8 mouse cellular contexts compared by ENCODE assay signal in the genomic region with DNA sequence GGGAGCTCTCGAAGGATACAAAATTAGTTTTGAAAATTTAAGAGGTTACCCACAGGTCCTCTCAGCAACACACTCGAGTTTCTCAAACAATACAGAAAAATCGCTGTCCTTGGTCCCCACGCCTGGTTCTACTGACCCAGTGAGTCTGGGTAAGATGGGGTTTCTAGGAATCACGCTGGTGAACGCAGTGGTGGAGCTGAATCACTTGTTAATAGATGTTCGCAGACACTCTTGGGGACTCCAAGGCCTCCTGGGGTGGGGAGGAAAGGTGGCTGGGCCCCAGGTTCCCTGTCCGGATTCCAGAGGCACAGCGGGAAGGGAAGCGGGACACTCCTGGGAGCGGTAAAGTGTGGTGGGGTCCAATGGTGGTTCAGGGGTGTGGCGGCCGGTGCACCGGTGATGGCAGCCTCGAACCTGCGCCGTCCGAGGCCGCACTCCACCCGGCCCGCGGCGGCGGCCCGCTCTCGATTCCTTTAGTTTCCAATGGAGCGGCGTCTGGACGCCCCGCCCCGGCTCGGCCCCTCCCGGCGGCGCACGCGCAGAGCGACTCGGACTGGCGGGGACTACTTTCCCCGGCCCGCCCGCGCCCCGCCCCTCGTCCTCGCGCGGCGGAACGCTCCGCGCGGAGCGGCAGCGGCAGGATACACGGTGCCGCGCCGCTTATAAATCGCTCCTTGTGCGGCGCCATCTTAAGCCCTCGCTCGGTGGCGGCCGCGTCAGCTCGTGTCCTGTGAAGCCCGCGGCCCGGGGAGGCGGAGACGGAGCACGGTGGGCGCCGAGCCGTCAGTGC. TPM values are rescaled to one million over a fixed set of nuclear protein-coding genes. Genes with fewer than 3 reads are reported as not detected.
DNase-seq lines count a peak whose midpoint lies in the region; ATAC-seq and TF ChIP-seq lines count a peak whose summit lies in the region.

No protein-coding gene starts in this region.

- peak overlapping the region; percentile 94 for H3K9ac ChIP-seq in embryonic facial prominence, embryonic 14.5 days (ENCODE audit: low read depth, low read length)
- peak overlapping the region; percentile 96 for H3K9ac ChIP-seq in limb, embryonic 13.5 days
- H3K9ac ChIP-seq in midbrain, embryonic 16.5 days (ENCODE audit: low read depth, low read length), result peak overlapping the region; percentile 94

- peak; percentile 98 for DNase-seq in A20 (ENCODE audit: low read depth, low spot score)
- DNase-seq in embryonic facial prominence, embryonic 14.5 days (ENCODE audit: low spot score), result peak; percentile 96
- DNase-seq in heart, adult 8-10 months (ENCODE audit: low spot score), result peak; percentile 95
- peak; percentile 94 to 95 for DNase-seq in kidney, adult 8-10 months
- peak; percentile 89 to 93 for DNase-seq in spleen, adult 2 months (ENCODE audit: low read depth in 1 of 2, low spot score in 2 of 2)

- WGBS in bone marrow, adult 2 months, result 9% methylated on average over 78 of the region's 78 CpGs
- 12% methylated on average over 25 of the region's 78 CpGs for WGBS in embryonic facial prominence, embryonic 14.5 days
- 6% methylated on average over 76 of the region's 78 CpGs for WGBS in limb, embryonic 13.5 days
- WGBS in midbrain, embryonic 16.5 days, result 5% methylated on average over 69 of the region's 78 CpGs
- WGBS in spleen, adult 2 months, result 11% methylated on average over 71 of the region's 78 CpGs

- H3K4me1 ChIP-seq in bone marrow, adult 2 months (ENCODE audit: control insufficient read depth, insufficient read depth, low read length), result peaks cover 5% of the 10 kb centered on the region
- peaks cover 22% of the 10 kb centered on the region for H3K4me1 ChIP-seq in embryonic facial prominence, embryonic 14.5 days (ENCODE audit: control insufficient read depth, insufficient read depth, low read length)
- peaks cover 31% of the 10 kb centered on the region for H3K4me1 ChIP-seq in limb, embryonic 13.5 days
- peaks cover 41% of the 10 kb centered on the region for H3K4me1 ChIP-seq in midbrain, embryonic 16.5 days (ENCODE audit: control insufficient read depth, insufficient read depth, low read length)
- H3K4me1 ChIP-seq in spleen, adult 2 months (ENCODE audit: control insufficient read depth, insufficient read depth, insufficient read length), result peaks cover 12% of the 10 kb centered on the region; the same call in 1 of the 2 replicates

- no peaks in the 10 kb centered on the region for H3K9me3 ChIP-seq in embryonic facial prominence, embryonic 14.5 days (ENCODE audit: control insufficient read depth, low read length)
- H3K9me3 ChIP-seq in limb, embryonic 13.5 days, result no peaks in the 10 kb centered on the region
- no peaks in the 10 kb centered on the region for H3K9me3 ChIP-seq in midbrain, embryonic 16.5 days (replicated peaks; ENCODE audit: control insufficient read depth, low read length, poor library complexity, severe bottlenecking)

- TF ChIP-seq POLR2A in bone marrow, adult 2 months (IDR thresholded peaks at IDR 0.05; ENCODE audit: borderline replicate concordance, control insufficient read depth, low read depth, low read length), result peak; percentile 99
- TF ChIP-seq POLR2A in spleen, adult 2 months (IDR thresholded peaks at IDR 0.05; ENCODE audit: low read depth, low read length), result peak; percentile 99

- TF ChIP-seq CTCF in bone marrow, adult 2 months (IDR thresholded peaks at IDR 0.05; ENCODE audit: control insufficient read depth, insufficient read depth, low read length), result no peak; the same call in 1 of the 2 replicates
- TF ChIP-seq CTCF in spleen, adult 2 months (IDR thresholded peaks at IDR 0.05; ENCODE audit: extremely low read depth, insufficient read depth, insufficient read length, insufficient replicate concordance), result no peak

- ATAC-seq in embryonic facial prominence, embryonic 14.5 days (ENCODE audit: low read depth), result peak; percentile 90
- peak; percentile 90 for ATAC-seq in limb, embryonic 13.5 days (ENCODE audit: low FRiP score, low read depth)
- peak; percentile 85 for ATAC-seq in midbrain, embryonic 16.5 days

- H3K4me2 ChIP-seq in embryonic facial prominence, embryonic 14.5 days (ENCODE audit: low read depth, low read length), result peak overlapping the region; percentile 50
- H3K4me2 ChIP-seq in limb, embryonic 13.5 days (replicated peaks), result peak overlapping the region; percentile 98
- peak overlapping the region; percentile 69 for H3K4me2 ChIP-seq in midbrain, embryonic 16.5 days (ENCODE audit: low read length)

- H3K27me3 ChIP-seq in embryonic facial prominence, embryonic 14.5 days (replicated peaks; ENCODE audit: control insufficient read depth, insufficient read depth, low read length), result no peaks in the 10 kb centered on the region
- no peaks in the 10 kb centered on the region for H3K27me3 ChIP-seq in limb, embryonic 13.5 days
- no peaks in the 10 kb centered on the region for H3K27me3 ChIP-seq in midbrain, embryonic 16.5 days (ENCODE audit: control insufficient read depth, insufficient read depth, low read depth, low read length)
- no peaks in the 10 kb centered on the region for H3K27me3 ChIP-seq in spleen, adult 2 months (ENCODE audit: control insufficient read depth, insufficient read depth, low read length)

- peaks cover 3% of the 10 kb centered on the region; the same call in 1 of the 2 replicates for H3K36me3 ChIP-seq in embryonic facial prominence, embryonic 14.5 days (ENCODE audit: control insufficient read depth, insufficient read depth, low read length)
- H3K36me3 ChIP-seq in limb, embryonic 13.5 days, result peaks cover 4% of the 10 kb centered on the region; the same call in 1 of the 2 replicates
- no peaks in the 10 kb centered on the region for H3K36me3 ChIP-seq in midbrain, embryonic 16.5 days (ENCODE audit: control insufficient read depth, insufficient read depth, low read length)
- H3K36me3 ChIP-seq in spleen, adult 2 months (ENCODE audit: control insufficient read depth, insufficient read depth, low read length), result no peaks in the 10 kb centered on the region

- peak overlapping the region; percentile 97 for H3K27ac ChIP-seq in bone marrow, adult 2 months (ENCODE audit: control insufficient read depth, insufficient read depth, low read depth, low read length, poor library complexity)
- peak overlapping the region; percentile 96 for H3K27ac ChIP-seq in embryonic facial prominence, embryonic 14.5 days (replicated peaks; ENCODE audit: low read depth, low read length)
- H3K27ac ChIP-seq in limb, embryonic 13.5 days, result peak overlapping the region; percentile 91
- H3K27ac ChIP-seq in midbrain, embryonic 16.5 days (ENCODE audit: low read length), result peak overlapping the region; percentile 95
- peak overlapping the region; percentile 95 for H3K27ac ChIP-seq in spleen, adult 2 months (ENCODE audit: insufficient read depth, low read length)

- H3K4me3 ChIP-seq in bone marrow, adult 2 months (replicated peaks; ENCODE audit: control insufficient read depth, low read depth, low read length), result peak overlapping the region; percentile 81
- peak overlapping the region; percentile 78 for H3K4me3 ChIP-seq in embryonic facial prominence, embryonic 14.5 days (ENCODE audit: low read depth, low read length)
- peak overlapping the region; percentile 92 for H3K4me3 ChIP-seq in limb, embryonic 13.5 days
- peak overlapping the region; percentile 88 for H3K4me3 ChIP-seq in midbrain, embryonic 16.5 days (ENCODE audit: low read depth, low read length)
- H3K4me3 ChIP-seq in spleen, adult 2 months (ENCODE audit: extremely low read depth, insufficient read depth, insufficient read length), result peak overlapping the region; percentile 98

RNA-seq across cellular contexts. Expression of gene Ctnnb1, which starts 4.0 kb away (rescaled TPM):
- polyA plus RNA-seq in bone marrow, adult 2 months (2011; ENCODE audit: insufficient read depth, insufficient read length, low replicate concordance, missing spikeins), result 105 and 150 TPM in 2 replicates
- polyA plus RNA-seq in embryonic facial prominence, embryonic 14.5 days (2014; fragmentation: Nextera tagmentation; extraction: Ambion mirVana), result 716 and 779 TPM in 2 replicates
- 100 to 1,000 TPM; 398 to 437 (median 405) TPM for total RNA-seq in heart, adult 8-10 months (2022)
- 670 and 694 TPM in 2 replicates for polyA plus RNA-seq in limb, embryonic 13.5 days (2015; fragmentation: Nextera tagmentation; extraction: Ambion mirVana)
- polyA plus RNA-seq in midbrain, embryonic 16.5 days (2015; fragmentation: Nextera tagmentation; extraction: Ambion mirVana), result 483 and 527 TPM in 2 replicates
- 44.7 and 62.5 TPM in 2 replicates for polyA plus RNA-seq in spleen, adult 2 months (2012; rRNA removed)

Comparison
In these comparisons a context has a peak if more than half of its experiments do, and no peak if none do; other contexts are left out.
1. Peak in every context shown above with its lines: DNase-seq, ATAC-seq, H3K4me3 ChIP-seq and H3K27ac ChIP-seq.